Mouse (Mus musculus) heart, embryonic 13.5 days (tissue): ENCODE results near the gene Apoc4. TPM values are rescaled to one million over a fixed set of nuclear protein-coding genes. Genes with fewer than 3 reads are reported as not detected.

Experiments used
- ATAC-seq: fragments of 200-750 bp; cut with Nextera tagmentation; 2 replicates; pipeline ENCODE4 v1.8.0; 2017; ENCODE audit warnings: moderate TSS enrichment; ENCODE audit not compliant: insufficient number of reproducible peaks, low FRiP score, low TSS enrichment; ENCODE audit errors: extremely low read depth
- H3K27ac ChIP-seq: fragments of 300-500 bp; sonication (generic); replicated peaks from 2 replicates; pipeline ENCODE4 v1.5.1; 2015; ENCODE audit warnings: moderate library complexity, mild to moderate bottlenecking, inconsistent platforms
- H3K27me3 ChIP-seq: fragments of 300-500 bp; sonication (generic); replicated peaks from 2 replicates; pipeline ENCODE4 v1.6.1; 2015; ENCODE audit warnings: mild to moderate bottlenecking, inconsistent platforms
- H3K36me3 ChIP-seq: fragments of 300-500 bp; sonication (generic); 2 replicates; pipeline ENCODE4 v1.6.1; 2015; ENCODE audit warnings: mild to moderate bottlenecking, inconsistent platforms
- H3K4me1 ChIP-seq: fragments of 300-500 bp; sonication (generic); 2 replicates; pipeline ENCODE4 v1.6.1; 2015; ENCODE audit warnings: inconsistent platforms
- H3K4me2 ChIP-seq: fragments of 300-500 bp; sonication (generic); 2 replicates; pipeline ENCODE4 v1.6.1; 2015; ENCODE audit warnings: inconsistent platforms, mild to moderate bottlenecking, moderate library complexity
- H3K4me3 ChIP-seq: fragments of 300-500 bp; sonication (generic); 2 replicates; pipeline ENCODE4 v1.5.1; 2015; ENCODE audit warnings: moderate library complexity, mild to moderate bottlenecking, inconsistent platforms
- H3K9ac ChIP-seq: fragments of 300-500 bp; sonication (generic); 2 replicates; pipeline ENCODE4 v1.6.1; 2015; ENCODE audit warnings: inconsistent platforms, mild to moderate bottlenecking, moderate library complexity
- H3K9me3 ChIP-seq: fragments of 300-500 bp; sonication (generic); 2 replicates; pipeline ENCODE4 v1.6.1; 2016; ENCODE audit warnings: inconsistent platforms
- WGBS: fragments of 180-500 bp; shearing (Covaris S2); methylation state at CpG from one replicate; pipeline ENCODE4 v1.1.7; 2015; ENCODE audit warnings: mixed read lengths; 5-methylcytosine and 5-hydroxymethylcytosine counted together
- polyA plus RNA-seq: library from polyadenylated mRNA; unstranded; fragments of >200 nt; fragmentation: Nextera tagmentation; extraction: Ambion mirVana; gene quantifications from 2 replicates; pipeline ENCODE4 v1.2.1, GENCODE M21; 2015

Gene Apoc4
- 0.84 and 3.7 TPM in 2 replicates for polyA plus RNA-seq

DNA sequence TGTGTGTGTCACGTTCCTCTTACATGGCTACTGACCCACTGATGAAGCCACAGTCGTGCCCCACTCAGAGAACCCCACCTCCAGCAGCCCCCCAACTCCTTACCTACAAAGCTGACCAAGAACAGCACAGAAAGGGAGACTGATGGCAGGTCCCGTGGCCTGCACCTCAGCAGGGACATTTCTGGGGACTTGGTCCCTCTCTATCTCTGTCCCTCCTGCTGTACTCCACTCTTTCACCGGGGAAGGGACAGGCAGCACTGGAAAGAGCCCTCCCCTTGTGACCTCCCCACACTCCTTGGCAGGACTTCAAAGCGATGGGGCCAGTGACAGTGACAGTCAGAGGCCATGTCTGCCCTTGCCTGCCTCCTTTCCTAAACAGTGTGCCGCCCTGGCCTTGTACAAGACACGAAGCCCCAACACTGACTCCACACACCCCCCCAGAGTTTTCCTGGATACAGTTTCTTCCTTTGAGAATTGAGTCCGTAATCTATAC lies at the start of gene Apoc4, which contains the start of gene Gm44805:
Gene Apoc4, minus strand, starts transcription at position 278 of the 493 bp plus-strand sequence.
Gene Gm44805, minus strand, starts transcription at position 222 of the 493 bp plus-strand sequence.
- Histone ChIP-seq H3K27ac (no peak within 1 kb of the TSS), H3K4me1 (peaks cover 7% of the 10 kb centered on the region; the same call in 1 of the 2 replicates), H3K36me3 (no peaks in the 10 kb centered on the region), H3K9ac (0 out of 2 replicates have a peak within 1 kb of the TSS, but pooled peaks have one; percentile 24), H3K27me3 (no peaks in the 10 kb centered on the region), H3K9me3 (no peaks in the 10 kb centered on the region), H3K4me2 (no peak within 1 kb of the TSS), H3K4me3 (no peak within 1 kb of the TSS)
- no peak for ATAC-seq
- WGBS = 46% methylated on average over 8 of the region's 8 CpGs

DNA sequence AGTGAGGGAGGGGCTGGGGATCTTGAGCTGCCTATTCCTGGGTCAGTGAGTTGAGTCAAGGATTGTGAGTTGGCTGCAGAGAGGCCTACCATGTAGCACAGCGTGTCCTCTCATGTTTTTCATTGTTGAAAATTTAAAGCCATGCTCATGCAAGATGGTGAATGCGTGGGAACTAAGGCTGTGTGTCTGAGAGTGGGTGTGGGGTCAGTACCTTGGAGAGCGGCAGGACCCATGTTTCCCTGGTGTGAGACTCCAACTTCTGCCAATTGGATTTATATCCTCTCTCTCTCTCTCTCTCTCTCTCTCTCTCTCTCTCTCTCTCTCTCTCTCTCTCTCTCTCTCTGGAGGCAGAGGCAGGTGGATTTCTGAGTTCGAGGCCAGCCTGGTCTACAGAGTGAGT lies 45.3 kb upstream of the Apoc4 start:
- H3K27me3 ChIP-seq = no peaks in the 10 kb centered on the region

DNA sequence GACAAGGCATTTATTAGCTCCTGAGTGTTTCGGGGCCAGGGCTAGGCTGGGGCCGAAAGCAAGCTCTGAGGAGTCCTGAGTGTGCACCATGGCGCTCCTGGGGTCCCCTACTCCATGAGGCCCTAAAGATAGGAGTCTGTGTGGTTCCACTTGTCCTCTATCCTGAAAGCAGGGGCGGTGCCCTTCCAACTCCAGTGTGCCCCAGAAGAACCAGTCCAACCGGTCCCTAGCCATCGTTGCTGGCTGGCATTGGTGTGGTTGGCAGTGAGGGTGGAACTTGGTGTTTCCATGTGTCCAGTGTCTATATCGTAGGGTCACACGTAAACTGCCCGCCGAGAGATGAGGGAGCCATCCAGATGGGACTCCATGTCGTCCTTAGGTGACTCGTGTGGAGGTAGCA lies 42.9 kb upstream of the Apoc4 start:
- no peaks in the 10 kb centered on the region for H3K27me3 ChIP-seq
- no peak overlapping the region for H3K9ac ChIP-seq
- no peak for ATAC-seq
- H3K4me1 ChIP-seq = no peaks in the 10 kb centered on the region
- 0 out of 2 replicates have a peak overlapping the region, but pooled peaks have one; percentile 9 for H3K27ac ChIP-seq
- no peak overlapping the region for H3K4me2 ChIP-seq
- WGBS = 95% methylated on average over 12 of the region's 12 CpGs
- peaks cover 11% of the 10 kb centered on the region for H3K9me3 ChIP-seq
- H3K4me3 ChIP-seq = no peak overlapping the region
- H3K36me3 ChIP-seq = peaks cover 100% of the 10 kb centered on the region

More for the DNA sequence above, 45.3 kb upstream of the Apoc4 start:
- Histone ChIP-seq H3K4me1 (no peaks in the 10 kb centered on the region), H3K4me2 (no peak overlapping the region), H3K9ac (no peak overlapping the region), H3K27ac (no peak overlapping the region), H3K9me3 (no peaks in the 10 kb centered on the region), H3K4me3 (no peak overlapping the region), H3K36me3 (peaks cover 100% of the 10 kb centered on the region)
- 88% methylated on average over 4 of the region's 4 CpGs for WGBS
- no peak for ATAC-seq

DNA sequence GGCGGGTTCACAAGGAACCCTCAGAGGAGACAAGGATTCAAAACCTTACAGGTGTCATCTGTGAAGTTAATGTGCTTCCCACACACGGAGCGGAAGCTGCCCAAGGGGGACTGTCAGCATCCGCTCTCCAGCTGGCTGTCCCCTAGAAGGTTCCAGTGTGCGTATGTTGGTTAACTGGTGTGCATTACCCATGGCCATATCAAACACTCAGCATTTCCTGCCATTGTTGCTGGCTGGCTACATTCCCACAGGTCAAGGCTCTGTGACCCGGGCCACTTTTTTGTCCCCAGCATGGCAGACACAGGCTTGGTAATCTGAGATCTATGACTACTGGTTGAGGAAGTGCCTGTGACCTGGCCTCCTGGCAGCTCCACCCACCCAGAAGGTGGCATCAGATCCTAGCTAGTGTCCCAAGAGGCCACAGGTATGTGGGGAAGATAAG lies 41.5 kb upstream of the Apoc4 start:
- no peak overlapping the region for H3K4me3 ChIP-seq
- H3K4me2 ChIP-seq = no peak overlapping the region
- no peaks in the 10 kb centered on the region for H3K4me1 ChIP-seq
- no peak for ATAC-seq
- H3K36me3 ChIP-seq = peaks cover 97% of the 10 kb centered on the region
- H3K27me3 ChIP-seq = no peaks in the 10 kb centered on the region
- peak overlapping the region; percentile 78 for H3K27ac ChIP-seq
- H3K9ac ChIP-seq = no peak overlapping the region
- WGBS = 73% methylated on average over 6 of the region's 6 CpGs
- peaks cover 11% of the 10 kb centered on the region for H3K9me3 ChIP-seq

DNA sequence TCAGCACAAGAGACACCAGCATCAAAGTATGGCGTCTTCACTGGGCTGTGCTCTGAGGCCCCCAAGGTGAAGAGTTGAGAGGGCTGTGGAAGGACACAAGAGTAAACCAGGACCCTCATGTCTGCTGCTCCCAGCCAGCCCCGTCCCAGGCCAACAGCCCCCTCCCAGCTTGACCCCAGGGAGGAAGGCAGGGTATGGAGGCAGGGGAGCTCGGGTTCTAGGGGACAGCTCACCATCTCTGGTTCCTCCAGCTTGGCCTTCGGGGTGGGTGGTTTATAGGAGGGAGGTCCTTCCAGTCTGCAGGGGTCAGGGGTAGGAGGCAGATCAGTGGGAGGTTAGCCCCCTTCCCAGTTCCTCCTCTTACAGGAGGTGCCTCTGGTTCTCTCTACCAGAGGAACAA lies 37.9 kb upstream of the Apoc4 start:
- Histone ChIP-seq H3K4me3 (no peak overlapping the region), H3K9ac (no peak overlapping the region), H3K27me3 (no peaks in the 10 kb centered on the region), H3K27ac (no peak overlapping the region), H3K9me3 (peaks cover 11% of the 10 kb centered on the region), H3K36me3 (peaks cover 72% of the 10 kb centered on the region), H3K4me1 (peaks cover 15% of the 10 kb centered on the region), H3K4me2 (no peak overlapping the region)
- WGBS = 85% methylated on average over 4 of the region's 4 CpGs
- no peak for ATAC-seq

DNA sequence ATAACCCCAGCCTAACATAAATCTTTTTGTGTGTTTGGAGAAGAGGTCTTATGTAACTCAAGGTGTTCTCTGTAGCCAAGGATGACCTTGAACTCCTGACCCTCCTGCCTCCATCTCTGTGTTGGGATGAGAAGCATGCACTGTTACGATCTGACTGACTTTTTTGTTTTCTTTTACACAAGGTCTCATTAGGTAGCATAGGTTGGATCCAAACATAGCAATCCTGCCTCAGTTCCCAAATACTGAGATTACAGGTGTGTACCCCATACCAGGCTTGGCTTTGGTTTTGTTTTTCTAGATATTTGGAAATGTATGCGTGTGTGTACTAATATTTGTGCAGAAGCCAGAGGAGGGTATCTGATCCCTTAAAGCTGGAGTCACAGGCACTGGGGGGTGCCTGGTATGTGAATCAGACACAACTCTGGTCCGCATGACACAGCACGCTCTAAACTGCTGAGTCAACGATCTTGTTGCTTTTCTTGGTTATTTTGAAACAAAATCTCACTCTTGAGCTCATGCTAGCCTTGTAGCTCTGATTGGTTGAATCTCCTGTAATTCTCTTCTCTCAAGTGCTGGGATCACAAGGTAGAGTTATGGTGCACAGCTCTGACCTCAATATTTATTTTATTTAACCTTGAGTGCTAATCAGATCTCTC lies 37.1 kb upstream of the Apoc4 start:
- H3K4me2 ChIP-seq = no peak overlapping the region
- H3K9ac ChIP-seq = no peak overlapping the region
- ATAC-seq = no peak
- H3K4me3 ChIP-seq = no peak overlapping the region
- 82% methylated on average over 5 of the region's 5 CpGs for WGBS
- peaks cover 23% of the 10 kb centered on the region for H3K4me1 ChIP-seq
- peaks cover 72% of the 10 kb centered on the region for H3K36me3 ChIP-seq
- H3K27me3 ChIP-seq = no peaks in the 10 kb centered on the region
- H3K27ac ChIP-seq = no peak overlapping the region
- H3K9me3 ChIP-seq = peaks cover 11% of the 10 kb centered on the region

DNA sequence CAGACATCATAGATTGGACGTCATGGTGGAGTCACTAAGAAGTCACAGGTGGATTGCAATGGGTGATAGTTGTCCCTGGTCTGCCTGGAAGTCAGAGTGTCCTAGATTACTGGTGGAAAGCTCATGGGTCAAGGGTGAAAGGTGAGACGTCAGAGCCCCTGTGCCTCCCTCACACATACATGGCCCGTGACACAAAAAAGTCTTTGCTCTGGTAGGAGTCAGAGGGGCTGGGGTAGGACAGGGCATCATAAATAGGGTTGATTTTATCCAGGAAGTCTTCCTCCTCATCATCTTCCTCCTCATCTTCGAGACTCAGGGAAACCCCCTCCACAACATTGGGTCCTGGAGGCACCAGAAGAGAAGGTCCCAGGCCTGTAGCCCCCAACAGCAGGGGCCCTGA lies 36.1 kb upstream of the Apoc4 start:
- no peak overlapping the region for H3K4me3 ChIP-seq
- ATAC-seq = no peak
- H3K4me1 ChIP-seq = peaks cover 25% of the 10 kb centered on the region
- H3K36me3 ChIP-seq = peaks cover 72% of the 10 kb centered on the region
- no peak overlapping the region for H3K9ac ChIP-seq
- no peak overlapping the region for H3K4me2 ChIP-seq
- H3K27ac ChIP-seq = no peak overlapping the region
- peaks cover 11% of the 10 kb centered on the region for H3K9me3 ChIP-seq
- 80% methylated on average over 4 of the region's 4 CpGs for WGBS
- no peaks in the 10 kb centered on the region for H3K27me3 ChIP-seq

DNA sequence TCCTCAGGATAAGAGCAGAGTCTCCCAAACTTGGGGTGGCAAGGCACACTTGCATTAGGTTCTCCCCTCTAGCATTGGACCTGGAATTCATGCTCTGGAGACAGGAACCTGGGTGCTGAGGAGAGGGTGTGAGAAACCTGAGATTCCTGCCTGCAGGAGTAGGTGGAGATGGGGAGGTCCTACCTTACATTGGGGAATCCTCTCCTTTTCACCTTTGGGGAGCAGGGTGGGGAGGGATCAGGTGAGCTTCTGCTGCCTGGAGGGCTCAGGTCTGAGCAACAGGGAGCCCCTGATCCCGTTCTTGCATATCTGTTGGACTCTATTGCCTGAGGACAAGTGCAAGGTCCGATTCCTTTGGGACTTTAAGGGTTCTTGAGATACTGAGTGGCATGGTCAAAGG lies 35.5 kb upstream of the Apoc4 start:
- H3K36me3 ChIP-seq = peaks cover 72% of the 10 kb centered on the region
- no peaks in the 10 kb centered on the region for H3K27me3 ChIP-seq
- peak overlapping the region; percentile 85 for H3K27ac ChIP-seq
- peak overlapping the region; percentile 67; the same call in 1 of the 2 replicates for H3K9ac ChIP-seq
- 74% methylated on average over 2 of the region's 2 CpGs for WGBS
- H3K4me1 ChIP-seq = peaks cover 25% of the 10 kb centered on the region
- H3K4me2 ChIP-seq = peak overlapping the region; percentile 76
- H3K4me3 ChIP-seq = peak overlapping the region; percentile 49
- H3K9me3 ChIP-seq = peaks cover 11% of the 10 kb centered on the region
- no peak for ATAC-seq

DNA sequence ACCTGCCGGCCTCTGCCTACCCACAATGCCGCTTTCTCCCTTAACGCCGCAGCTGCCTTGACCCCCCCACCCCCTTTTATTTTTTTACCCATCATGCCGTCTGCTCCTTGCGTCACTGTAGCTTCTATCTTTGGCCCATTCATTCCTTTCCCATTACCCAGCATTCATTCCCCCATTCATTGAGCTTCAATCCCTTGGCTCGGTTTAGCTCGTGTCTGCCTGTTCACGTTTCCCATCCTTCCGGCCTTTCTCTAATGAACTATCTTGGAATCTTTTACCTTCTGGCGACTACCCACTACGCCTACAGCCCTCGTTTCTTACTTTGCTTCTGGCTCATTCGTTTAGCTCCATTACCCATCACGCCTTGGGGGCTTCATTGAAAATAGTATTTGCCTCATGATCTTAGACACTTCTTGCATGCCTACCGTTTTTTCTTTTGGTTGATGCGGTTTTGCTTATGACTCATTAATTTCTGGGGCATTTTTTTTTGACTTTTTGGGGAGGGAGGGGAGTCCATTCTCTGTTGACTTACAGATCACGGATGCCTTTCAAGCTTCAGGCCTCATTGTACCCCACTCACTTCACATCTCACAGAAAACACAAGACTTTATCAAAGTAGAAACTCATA lies 34.9 kb upstream of the Apoc4 start:
- peak overlapping the region; percentile 76 for H3K4me2 ChIP-seq
- no peaks in the 10 kb centered on the region for H3K27me3 ChIP-seq
- H3K36me3 ChIP-seq = peaks cover 72% of the 10 kb centered on the region
- peak overlapping the region; percentile 85 for H3K27ac ChIP-seq
- WGBS = 6% methylated on average over 18 of the region's 18 CpGs
- peaks cover 8% of the 10 kb centered on the region for H3K9me3 ChIP-seq
- peak overlapping the region; percentile 49 for H3K4me3 ChIP-seq
- H3K4me1 ChIP-seq = peaks cover 25% of the 10 kb centered on the region
- peak overlapping the region; percentile 67 for H3K9ac ChIP-seq
- no peak for ATAC-seq

DNA sequence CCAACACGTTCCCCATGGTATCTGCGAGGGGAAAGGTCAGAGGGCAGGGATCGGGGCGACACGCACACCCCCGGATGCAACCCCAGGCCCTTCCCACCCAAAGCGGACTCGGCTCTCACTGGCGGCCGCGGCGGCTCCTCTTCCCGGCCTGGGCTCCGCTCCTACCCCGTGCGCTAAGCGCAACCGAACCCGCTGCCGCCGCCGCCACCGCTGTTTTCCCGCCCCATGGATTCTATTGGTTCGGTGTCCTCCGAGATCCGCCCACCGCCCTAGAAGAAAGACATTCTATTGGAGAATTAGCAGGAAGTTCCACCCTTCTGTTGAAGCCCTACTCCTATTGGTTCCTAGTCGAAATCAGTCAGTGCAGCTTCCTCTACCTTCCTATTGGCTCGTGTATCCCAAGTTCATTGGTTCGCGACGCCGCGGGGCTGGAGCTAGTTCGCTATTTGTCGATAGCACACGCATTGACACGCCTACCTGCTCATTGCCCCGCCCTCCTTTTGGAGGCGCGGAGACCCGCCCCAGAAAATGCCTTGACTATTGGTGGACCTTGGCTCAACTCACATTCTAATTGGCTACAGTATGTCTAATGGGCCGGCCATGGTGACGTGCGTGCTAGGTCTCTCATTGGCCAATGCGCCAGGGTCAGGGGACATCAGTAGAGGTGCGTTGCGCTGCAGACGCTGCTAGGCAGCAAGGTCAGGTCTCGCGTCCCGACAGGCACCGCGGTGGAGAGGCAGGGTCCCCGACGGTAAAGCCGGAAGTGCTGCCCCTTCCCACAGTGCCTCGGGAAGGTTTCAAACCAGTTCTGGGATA lies 34.2 kb upstream of the Apoc4 start, which contains the start of gene Tomm40:
Gene Tomm40, minus strand, starts transcription at position 200 of the 816 bp plus-strand sequence.
- peak within 1 kb of the TSS; percentile 96 for H3K4me3 ChIP-seq
- H3K27ac ChIP-seq = peak within 1 kb of the TSS; percentile 85
- H3K27me3 ChIP-seq = no peaks in the 10 kb centered on the region
- ATAC-seq = peak; percentile 97
- WGBS = under 1% methylated on average over 52 of the region's 59 CpGs
- H3K4me2 ChIP-seq = peak within 1 kb of the TSS; percentile 93
- H3K4me1 ChIP-seq = peaks cover 25% of the 10 kb centered on the region
- peak within 1 kb of the TSS; percentile 98 for H3K9ac ChIP-seq
- peaks cover under 1% of the 10 kb centered on the region; the same call in 1 of the 2 replicates for H3K9me3 ChIP-seq
- peaks cover 72% of the 10 kb centered on the region for H3K36me3 ChIP-seq

DNA sequence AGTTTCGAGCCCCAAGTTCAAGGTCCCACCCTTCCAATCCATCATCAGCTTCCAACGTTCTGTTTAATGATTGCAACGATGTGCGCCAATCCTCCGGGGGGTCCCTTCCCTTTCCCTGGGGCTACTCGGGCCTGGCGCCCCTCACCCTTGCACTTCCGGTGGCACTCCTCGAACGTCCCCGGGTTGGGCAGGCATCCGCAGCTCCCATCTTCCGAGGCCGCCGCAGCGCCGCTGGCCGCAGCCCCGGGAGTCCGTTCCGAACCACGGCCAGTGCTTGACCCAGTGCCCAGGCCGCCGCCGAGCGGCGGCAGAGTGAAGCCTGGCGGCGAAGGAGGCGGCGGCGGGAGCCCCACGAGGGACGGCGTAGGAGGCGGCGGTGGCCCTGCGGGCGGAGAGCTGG lies 33.6 kb upstream of the Apoc4 start:
- peaks cover 72% of the 10 kb centered on the region for H3K36me3 ChIP-seq

More for the DNA sequence above, 33.6 kb upstream of the Apoc4 start:
- Histone ChIP-seq H3K27ac (peak overlapping the region; percentile 84), H3K4me1 (peaks cover 25% of the 10 kb centered on the region), H3K9ac (peak overlapping the region; percentile 98), H3K27me3 (no peaks in the 10 kb centered on the region), H3K4me2 (peak overlapping the region; percentile 93), H3K9me3 (no peaks in the 10 kb centered on the region), H3K4me3 (peak overlapping the region; percentile 96)
- under 1% methylated on average over 38 of the region's 39 CpGs for WGBS
- no peak for ATAC-seq
